In the genomic region with DNA sequence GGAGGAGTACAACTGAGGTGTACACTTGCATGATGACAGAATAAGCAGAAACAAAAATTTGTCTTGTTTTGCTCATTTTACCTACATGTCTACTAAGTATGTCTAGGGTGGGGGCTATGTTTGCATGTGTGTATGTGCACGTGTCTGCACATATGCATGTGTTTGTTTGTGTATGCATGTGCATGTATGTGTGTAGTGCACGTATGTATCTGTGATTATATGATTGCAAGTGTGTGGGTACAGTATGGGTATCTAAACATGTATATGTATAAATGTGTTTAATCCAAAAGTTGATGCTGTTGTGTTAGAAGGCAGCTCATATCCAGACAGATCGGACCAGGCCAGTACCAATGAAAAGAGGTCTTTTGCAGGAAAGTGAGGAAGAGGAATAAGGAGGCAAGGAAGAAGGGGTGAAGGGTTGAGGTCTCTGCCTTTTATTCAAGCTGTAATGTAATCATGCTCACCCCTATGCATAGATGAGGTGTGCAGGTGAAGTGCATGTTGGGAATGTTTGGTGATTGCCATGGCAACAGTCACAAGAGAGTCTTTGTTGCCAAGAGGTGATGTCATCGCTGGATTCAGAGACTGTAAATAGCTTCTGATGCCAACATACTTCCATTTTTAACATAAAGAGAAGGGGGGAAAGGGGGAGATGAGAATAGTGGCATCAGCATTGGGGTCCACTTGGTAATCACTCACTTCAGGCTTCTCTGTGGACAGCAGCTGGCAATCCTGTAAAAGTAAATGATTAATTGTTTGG, we compare ENCODE assay signal across 8 mouse cellular contexts.
A peak's percentile ranks its signal among the peaks of the same experiment; 100 is the strongest.
DNase-seq lines count a peak whose midpoint lies in the region; TF ChIP-seq lines count a peak whose summit lies in the region.
"Had no signal": no experiment of that assay in that cellular context is flagged by ENCODE, and none has a peak within 500 bp of the region (broad histone marks: within the 10 kb centered on the region; RNA-seq: fewer than 3 reads in every experiment).

No protein-coding gene starts in this region.

- peak; percentile 20 for DNase-seq in kidney, adult 11 months
- no peak for DNase-seq in kidney, adult 18-20 months
- DNase-seq in brain, adult 2 months (ENCODE audit: low read depth, low spot score): peak; percentile 56
- DNase-seq in forelimb bud, embryonic 11.5 days (ENCODE audit: low read depth, low spot score): peak; percentile 23
- peak; percentile 16 for DNase-seq in retina, embryonic 14.5 days (ENCODE audit: low spot score)
- DNase-seq in gastrocnemius, adult 2 months: no peak
- no peak for DNase-seq in urinary bladder, adult 2 months (ENCODE audit: low spot score)

- intact Hi-C loops in gastrocnemius, adult 2 months (cut with DNase I): no loop called here

- no peak overlapping the region for H3K4me3 ChIP-seq in gastrocnemius, adult 2 months
- H3K4me3 ChIP-seq: liver, embryonic 15.5 days had no signal

- H3K27ac ChIP-seq in gastrocnemius, adult 2 months: no peak overlapping the region
- H3K27ac ChIP-seq: liver, embryonic 15.5 days had no signal

- no peak for TF ChIP-seq CTCF in gastrocnemius, adult 2 months (IDR thresholded peaks at IDR 0.05)

Comparison
In these comparisons a context has a peak if more than half of its experiments do, and no peak if none do; other contexts are left out.
1. DNase-seq: peak in kidney, adult 11 months (single experiment), brain, adult 2 months (single experiment), forelimb bud, embryonic 11.5 days (single experiment) and retina, embryonic 14.5 days (single experiment); none in kidney, adult 18-20 months (single experiment), gastrocnemius, adult 2 months (single experiment) and urinary bladder, adult 2 months (single experiment).